Mouse (Mus musculus): ENCODE results near the gene Naaladl1.

Naaladl1 gene

DNA sequence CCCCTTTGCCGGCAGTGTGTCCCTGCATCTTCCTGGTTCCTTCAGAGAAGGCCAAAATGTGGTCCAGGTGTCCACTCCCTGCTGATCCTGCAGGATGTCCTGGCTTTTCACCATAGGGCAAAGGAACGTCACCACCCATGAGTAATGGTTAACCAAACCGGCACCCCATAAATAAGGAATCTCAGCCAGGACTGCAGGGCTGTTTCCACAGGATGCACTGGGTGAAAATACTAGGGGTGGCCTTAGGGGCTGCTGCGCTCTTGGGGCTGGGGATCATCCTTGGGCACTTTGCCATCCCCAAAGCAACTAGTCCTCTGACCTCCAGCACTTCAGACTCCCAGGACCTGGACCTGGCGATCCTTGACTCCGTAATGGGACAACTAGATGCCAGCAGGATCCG, at the start of gene Naaladl1:
Naaladl1 (plus strand) TSS at position 197 of the 400 bp plus-strand sequence.
- peak; percentile 13 to 44 for DNase-seq

DNA sequence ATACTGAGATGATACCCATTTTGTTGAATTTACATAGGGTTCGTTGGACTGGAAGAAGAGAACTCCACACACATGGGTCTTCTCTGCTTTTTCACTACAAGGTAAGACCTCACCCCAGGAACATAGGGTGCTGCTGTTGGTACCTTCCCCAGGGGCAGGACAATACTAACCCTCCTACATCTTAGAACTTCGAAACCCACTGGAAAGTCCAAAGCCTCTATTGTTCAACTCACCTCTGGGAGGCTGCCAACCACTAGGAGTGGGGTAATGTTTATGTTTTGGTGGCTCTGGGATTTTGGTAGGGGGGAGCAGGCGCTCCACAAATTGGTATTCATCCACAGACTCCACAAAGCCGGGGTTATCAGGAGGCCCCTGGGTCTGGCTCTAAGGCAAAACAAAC, 48.9 kb upstream of the Naaladl1 start:
- DNase-seq = peak in 1 of 2 experiments; percentile 36

DNA sequence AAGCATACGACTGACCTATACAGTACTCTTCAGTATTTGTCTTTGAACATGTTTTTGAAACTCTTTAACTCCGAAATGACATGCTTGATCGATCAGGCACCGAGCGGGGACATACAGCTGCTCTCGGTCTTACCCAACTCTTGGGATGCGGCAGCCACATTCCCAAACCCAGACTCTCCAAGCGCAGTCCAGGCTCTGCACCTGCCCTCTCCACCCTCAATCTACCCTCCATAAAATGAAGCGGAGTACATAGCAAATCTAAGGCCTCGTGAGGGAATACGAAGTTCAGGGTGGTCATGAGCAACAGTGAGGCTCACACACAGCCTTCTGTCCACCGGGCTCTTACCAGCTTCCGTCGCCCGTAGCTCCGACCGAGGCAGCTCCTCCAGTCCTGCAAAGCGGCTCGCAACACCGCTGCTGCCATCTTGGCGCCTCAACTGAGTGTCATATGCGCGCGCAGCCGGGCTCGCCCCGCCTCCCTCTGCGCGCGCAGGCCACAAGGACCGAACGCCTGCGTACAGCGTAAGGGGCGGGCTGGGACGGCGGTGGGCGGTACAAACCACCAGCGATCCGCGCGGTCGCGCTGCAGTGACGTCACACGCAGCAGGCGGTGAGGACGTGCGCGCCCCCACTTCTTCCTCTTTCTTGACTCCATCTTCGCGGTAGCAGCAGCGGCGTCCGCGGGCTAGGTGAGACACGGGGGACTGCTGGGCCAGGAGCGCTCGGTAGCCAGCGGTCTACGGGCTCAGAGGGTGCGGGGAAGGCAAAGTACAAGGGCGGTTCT, 48.1 kb upstream of the Naaladl1 start, which contains the start of the genes Mrpl49 and Fau:
Mrpl49 (minus strand) TSS at position 473 of the 784 bp plus-strand sequence.
Fau (plus strand) TSS at position 532 of the 784 bp plus-strand sequence.
- peak; percentile 99 to 100 for DNase-seq

DNA sequence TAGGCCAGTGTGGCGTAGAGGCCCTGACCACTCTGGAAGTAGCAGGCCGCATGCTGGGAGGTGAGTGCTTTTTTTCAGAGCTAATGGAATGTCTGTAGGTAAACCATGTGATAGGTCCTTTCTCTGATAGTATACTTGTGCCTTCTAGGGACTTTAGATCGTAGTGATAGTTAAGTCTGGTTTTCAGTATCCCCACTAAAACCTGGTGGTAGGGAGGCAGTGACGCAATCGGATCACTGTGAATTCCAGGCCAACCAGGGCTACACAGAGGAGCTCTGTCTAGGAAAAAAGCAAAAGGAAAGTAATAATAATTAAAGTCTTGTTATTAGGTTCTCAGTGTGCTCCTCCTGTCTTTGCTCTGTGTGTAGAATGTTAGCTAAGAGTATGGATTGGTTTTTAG, 47.1 kb upstream of the Naaladl1 start:
- DNase-seq = no peak

DNA sequence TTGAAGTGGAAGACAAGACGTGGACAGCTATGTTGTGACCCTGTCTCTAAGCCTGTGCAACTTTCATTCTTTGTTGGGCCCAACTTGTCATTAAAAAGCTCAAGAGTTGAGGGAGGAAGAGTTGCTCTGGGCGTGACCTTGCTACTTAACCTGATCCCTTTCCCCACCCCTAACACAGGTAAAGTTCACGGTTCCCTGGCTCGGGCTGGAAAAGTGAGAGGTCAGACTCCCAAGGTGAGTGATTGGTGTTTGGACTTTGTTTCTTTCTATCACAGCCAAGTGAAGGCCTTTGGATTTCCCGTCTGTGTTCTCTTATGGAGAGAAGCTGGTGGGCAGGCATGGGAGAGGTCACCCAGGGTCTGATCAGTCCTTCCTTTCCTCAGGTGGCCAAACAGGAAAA, 46.6 kb upstream of the Naaladl1 start:
- DNase-seq = peak in 1 of 2 experiments; percentile 53

DNA sequence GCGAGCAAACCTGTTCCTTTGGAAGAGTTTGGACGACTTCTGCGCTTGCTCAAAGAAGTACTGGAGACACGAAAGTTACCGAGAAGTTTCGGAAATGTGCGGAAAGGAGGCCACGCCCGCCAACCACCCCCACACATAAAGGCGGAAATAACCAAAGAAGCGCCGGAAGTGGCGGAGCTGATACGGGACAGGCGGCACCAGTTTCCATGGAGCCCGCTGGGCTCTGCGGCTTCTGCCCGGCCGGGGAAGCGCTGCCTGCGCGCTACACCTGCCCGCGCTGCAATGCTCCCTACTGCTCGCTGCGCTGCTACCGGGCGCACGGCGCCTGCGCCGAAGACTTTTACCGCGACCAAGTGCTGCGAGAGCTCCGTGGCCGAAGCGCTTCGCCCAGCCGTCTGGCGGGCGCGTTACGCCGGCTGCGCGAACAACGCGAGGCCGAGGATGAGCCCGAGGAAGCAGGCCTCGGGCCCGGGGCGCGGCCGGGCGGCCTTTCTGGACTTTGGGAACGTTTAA, 44.5 kb upstream of the Naaladl1 start, which contains the start of gene Znhit2:
Znhit2 (plus strand) TSS at position 172 of the 513 bp plus-strand sequence.
- DNase-seq = peak; percentile 97

DNA sequence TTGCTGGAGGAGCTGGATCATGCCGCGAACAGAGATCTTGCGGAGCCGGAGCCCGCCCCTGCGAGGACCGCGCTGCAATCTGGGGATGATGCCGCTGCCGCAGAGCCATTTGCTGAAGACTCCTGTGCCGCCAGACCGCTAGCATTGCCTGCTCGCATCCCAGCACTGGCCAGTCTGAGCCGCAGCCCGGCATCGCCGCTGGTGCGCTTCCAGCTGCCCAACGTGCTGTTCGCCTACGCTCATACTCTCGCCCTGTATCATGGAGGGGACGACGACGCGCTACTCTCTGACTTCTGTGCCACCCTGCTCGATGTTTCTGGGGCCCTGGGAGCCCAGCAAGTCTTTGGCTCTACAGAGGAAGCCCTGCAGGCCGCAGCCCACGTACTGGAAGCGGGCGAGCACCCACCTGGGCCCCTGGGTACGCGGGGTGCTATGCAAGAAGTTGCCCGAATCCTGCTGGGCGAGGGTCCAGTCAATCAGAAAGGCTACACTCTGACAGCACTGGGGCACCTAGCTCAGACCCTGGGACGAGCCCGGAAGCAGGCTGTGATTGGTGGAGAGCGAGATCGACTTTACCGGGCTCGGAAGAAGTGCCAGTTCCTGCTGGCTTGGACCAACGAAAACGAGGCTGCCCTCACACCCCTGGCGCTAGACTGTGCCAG, 43.8 kb upstream of the Naaladl1 start:
- peak; percentile 52 to 80 for DNase-seq

DNA sequence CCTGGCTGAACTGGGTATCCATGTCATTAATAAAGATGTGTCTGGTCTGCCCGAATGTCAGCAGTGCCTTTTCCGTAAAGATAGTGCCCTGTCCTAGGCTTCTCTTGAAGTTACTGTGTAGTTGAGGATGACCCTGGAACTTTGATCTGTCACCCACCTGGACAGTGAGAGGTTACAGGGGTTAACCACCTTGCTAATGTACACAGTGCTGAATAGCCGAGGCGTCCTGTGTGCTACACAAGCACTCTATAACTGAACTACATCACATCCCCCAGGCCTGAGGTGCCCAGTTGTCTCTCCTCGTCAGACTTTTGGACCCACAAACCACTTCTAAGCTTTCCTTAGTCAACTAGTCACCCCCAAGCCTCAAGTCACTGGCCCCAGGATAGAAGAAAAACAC, 43.2 kb upstream of the Naaladl1 start:
- peak in 1 of 2 experiments; percentile 37 for DNase-seq

DNA sequence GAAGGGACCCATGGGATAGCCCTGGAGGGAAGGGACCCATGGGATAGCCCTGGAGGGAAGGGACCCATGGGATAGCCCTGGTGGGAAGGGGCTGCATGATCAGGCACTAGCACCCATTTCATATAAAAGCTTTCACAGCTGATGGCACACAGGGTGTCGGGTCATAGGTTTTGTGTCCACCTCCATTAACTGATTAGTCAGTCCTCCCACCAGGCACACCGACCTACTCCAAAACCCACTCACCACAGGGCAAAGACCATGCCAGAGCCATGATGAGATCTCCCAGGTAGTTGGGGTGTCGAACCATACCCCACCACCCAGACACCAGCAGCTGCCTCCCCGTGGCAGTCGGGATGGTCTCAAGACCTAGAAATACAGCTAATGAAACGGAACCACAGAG, 42.5 kb upstream of the Naaladl1 start:
- DNase-seq = peak in 1 of 2 experiments; percentile 30

DNA sequence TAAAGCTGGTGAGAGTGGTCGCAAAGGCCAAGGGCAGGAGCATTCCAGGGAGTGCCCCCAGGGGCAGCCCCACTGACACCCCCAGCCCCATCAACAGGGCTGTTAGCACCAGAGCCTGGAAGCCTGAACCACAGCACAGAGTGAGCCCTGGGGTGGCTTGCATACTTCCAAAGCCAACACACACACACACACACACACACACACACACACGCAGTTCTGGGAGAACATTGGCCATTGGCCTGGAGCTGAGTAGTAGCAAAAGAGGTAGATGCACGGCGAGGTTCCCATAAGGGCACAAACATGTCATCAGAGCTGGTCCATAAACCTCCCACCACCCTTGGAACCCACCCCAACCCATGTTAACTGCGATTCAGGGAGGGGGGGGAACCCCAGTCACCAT, 39.0 kb upstream of the Naaladl1 start:
- peak in 1 of 2 experiments; percentile 44 for DNase-seq

DNA sequence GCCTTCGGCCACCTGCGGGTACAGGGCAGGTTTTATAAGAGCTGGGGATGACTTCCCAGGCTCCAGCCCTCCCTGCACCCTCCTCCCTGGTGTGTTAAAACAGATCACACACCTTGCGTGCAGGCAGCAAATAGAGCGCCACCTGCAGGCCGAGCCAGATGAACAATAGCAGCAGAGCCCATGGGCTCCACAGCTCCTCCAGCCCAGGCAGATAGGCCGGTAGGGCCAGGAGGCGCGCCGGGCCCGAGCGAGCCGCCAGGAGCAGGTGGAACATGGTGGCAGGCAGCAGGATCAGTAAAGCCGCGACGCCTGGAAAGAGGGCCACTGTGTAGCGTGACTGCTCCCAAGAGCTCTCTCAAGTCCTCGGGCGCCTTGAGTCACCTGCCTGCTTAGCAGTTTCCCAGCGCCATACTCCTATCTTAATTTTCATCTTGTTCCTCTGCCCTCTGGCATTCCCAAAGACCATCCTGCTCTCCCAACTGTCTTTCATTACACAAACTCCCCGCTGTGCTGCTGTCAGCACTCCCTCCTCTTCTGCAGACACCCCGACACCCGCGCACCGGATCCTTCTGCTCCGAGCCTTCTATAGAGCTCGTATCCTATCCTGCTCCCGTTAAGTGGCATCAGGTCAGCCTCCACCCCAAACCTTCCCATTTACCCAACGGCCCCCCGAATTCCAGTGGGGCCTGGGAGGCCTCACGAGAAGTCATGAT, 38.4 kb upstream of the Naaladl1 start:
- DNase-seq = peak; percentile 89 to 90

DNA sequence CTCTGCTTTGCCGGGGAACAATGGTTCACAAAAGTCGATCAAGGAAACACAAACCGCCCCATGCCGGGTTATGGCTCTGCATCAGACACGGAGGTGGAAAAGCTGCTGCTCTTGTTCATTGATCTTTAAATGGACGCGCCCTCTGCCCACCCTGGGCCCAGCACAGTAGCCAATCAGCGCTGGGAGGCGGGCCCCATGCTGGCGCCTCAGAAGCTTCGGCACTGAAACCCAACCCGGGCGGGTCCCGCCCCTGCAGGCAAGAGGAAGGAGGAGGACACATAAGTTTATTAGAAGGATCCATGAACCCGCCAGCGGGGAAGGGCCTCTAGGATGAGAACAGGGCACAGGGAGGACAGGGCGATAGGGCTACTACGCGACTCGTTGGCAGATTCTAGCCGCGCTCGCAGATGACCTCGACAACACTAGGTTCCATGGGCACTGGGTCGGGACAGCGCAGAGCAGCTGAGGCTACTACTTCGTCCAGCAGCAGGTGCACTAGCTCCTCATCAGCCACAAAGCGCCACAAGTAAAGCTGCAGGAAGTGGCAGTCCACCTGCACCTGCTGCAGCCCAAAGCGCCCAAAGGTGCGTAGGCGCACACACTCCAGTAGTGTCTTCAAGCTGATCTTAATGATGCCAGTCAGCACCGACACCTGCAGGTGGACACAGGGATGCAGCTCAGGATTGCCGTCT, 37.7 kb upstream of the Naaladl1 start, which contains the start of gene Tm7sf2:
Tm7sf2 (minus strand) TSS at position 650 of the 692 bp plus-strand sequence.
- DNase-seq = peak; percentile 94 to 97

DNA sequence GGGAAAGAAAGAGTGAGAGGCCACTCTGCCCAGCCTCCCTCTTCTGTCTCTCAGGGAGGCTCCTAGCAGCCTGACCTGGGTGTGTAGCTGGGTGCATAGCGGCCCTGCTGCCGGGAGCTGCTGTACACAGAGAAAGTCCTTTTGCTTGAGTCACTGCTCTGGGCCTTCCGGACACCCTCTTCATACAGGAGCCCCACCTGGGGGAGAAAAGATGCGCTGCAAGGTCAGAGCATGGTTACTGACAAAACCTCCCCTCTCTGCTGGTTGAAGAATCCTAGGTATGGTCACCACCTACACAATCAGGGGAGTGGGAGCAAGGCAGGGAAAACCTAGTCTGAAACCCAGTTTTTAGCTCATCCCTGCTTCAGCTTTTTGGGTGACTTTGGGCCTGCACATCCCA, 36.6 kb upstream of the Naaladl1 start:
- no peak for DNase-seq

DNA sequence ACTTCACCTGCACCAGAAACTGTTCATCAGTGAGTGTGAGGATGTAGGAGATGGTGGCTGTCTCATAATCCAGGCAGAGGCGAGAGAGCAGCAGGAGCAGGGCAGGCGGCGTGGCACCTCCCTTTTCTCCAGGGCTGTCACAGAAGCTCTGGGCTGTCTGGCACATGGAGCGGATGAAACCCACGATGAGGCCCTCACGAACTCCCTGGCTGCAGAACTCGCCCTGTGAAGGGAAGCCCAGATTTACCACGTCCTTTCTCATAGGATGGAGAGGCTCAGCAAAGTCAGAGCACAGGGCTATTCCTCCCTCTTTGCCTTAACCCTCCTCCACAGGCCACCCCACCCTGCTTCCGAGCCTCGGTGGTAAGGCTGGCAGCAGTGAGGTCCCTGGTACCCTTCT, 35.7 kb upstream of the Naaladl1 start:
- no peak for DNase-seq

DNA sequence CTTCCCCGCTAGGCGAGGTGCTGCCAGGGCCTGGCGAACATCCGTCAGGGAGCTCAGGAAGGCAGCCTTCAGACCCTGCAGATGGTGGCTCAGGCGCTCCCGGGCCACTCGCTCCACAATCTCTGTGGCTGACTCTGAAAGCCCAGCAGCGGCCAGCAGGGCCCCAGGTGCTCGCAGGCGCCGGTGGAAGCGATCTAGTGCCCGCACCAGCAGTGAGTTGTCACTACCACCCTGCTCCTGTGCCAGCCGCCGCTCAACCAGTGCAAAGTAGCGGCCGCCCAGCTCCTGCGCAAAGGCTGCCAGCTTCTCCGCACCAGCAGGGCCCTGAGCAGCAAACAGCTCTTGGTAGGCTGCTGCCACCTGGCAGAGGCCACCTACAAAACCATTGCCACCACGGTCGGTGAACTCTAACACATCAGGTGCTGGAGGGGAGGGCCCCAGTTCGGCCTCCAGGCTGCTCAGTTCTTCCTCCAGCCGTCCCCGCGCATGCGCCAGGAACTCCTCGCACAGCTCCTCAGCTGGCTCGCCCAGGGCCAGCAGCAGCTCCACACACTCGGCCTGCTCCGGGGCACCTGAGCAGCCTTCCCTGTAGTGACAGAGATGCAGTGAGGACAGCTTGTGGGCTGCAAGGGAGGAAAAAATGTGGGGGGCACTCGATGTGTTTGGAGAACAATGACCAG, 34.9 kb upstream of the Naaladl1 start:
- DNase-seq = no peak

DNA sequence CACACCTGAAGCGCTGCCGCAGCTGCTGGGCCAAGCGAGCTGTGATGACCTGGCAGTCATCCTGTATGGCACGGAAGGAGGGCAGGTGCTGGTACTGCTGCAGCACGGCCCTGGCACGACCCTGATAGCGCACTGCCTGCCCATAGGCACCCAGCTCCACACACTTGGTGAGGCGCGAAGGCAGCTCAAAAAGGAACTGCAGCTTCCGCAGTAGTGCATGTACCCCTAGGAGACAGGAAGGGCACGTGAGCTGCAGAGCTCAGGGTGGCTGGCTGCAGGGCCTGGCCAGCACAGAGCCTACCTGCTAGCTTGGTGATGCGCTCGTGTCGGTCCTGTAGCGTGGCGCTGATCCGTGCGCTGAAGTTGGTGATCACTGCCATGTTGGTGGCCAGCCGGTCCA, 34.3 kb upstream of the Naaladl1 start:
- DNase-seq = no peak

DNA sequence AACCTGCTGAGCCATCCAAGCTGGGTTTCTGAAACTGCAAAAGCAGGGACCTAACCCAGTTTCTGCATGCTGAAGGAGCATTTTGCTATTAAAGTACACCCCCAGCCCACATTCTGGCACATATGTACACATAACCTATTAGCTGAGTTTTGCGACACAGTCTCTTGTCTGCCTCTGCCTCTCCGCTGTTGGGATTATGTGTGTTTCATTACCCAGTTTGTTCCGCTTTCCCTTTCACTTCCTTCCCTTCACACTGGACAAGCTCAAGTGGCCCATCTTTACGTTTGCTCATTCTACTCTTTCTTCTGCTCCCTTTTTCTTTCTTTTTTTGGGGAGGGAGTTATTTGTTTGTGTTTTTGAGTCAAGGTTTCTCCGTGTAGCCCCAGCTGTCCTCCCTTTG, 31.7 kb upstream of the Naaladl1 start:
- no peak for DNase-seq

DNA sequence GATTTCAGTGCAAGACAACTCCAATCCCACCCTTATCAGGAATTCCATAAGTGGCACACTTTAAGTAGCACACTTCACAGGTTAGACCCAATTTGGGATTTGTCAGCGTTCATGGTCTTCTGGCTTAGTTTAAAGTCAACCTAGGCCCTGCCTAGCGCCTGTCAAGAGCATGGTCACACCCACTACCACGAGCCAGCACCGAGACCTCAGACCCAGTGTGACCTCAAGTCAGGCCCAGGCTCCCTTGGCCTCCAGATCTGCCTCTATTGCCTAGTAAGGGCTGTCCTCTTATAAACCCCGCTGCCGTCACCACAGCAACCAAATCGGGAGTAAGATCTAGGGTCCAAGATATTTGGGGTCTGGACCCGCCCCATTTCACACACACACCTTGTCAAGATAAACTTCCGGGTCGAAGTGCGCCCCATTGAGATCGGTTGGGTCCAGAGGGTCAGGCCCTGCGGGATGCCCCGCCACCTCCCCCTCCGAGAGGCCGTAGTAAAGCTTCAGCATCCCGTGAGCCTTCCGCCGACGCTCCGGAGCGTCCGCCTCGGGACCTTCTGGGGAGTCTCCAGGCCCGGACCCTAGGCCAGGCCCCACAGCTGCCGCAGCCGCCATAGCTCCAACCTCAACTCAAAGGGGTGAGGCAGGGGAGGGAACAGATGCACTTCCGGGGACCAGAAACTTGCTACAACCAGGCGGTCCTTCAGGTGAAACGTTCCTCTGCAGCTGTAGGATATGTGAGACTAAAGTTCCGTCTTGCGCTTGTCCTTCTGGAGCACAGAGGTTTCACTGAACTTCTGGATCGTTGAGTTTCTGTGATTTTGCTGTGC, 28.8 kb upstream of the Naaladl1 start, which contains the start of gene Vps51:
Vps51 (minus strand) TSS at position 668 of the 830 bp plus-strand sequence.
- DNase-seq = peak; percentile 91 to 93

DNA sequence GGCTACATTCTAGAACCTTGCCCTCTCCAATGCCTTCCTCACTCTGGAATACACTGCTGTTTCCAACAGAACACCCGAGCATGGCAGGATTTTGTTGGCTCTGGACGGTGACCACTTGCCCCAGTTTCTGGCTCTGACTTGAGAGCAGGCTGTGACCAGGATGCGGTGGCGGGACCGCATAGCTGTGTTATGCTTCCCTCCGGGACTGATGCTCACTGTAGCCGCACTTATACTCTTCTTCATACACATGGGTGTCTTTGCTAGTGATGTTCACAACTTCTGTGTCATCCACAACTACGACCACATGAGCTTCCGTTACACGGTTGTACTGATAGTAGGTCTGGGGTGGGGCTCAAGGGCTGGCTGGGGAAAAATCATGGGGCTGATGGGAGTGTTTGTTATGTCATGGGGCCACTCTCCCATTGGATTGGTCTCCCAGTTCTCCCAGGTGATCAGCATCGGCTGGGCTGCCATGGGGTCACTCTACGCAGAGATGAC, 25.6 kb upstream of the Naaladl1 start, which contains the start of gene Tmem262:
Tmem262 (plus strand) TSS at position 51 of the 498 bp plus-strand sequence.
- DNase-seq = no peak

DNA sequence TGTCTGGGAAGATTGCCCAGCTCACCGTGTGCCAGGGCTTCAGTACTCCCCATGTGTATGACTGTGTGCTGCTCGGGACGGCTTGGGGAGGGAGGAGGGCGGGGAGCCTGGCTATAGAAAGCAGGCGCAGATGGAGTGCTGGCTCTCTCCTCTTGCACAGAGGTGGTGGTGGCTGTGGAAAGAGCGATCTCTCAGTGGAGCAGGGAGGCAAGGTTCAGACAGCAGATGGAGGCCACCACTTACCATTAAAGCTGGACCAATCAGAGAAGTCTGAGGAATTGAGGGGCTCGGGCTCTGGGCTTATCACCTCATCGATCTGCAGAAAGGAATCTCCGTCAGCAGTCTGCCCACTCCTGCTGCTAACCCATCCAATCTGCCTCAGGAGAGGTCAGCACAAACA, 23.4 kb upstream of the Naaladl1 start, which contains the start of gene Gm28374:
Gm28374 (minus strand) TSS at position 101 of the 400 bp plus-strand sequence.
- no peak for DNase-seq
